Mouse (Mus musculus) intestine, embryonic 14.5 days (tissue): Measurements from ENCODE around the gene Itsn1. TPM values are rescaled to one million over a fixed set of nuclear protein-coding genes. Genes with fewer than 3 reads are reported as not detected.
A peak's percentile ranks its signal among the peaks of the same experiment; 100 is the strongest.

Source experiments
- ATAC-seq: fragments of 200-750 bp; cut with Nextera tagmentation; replicated peaks from 2 replicates; pipeline ENCODE4 v1.8.0; 2017; ENCODE audit warnings: low read depth, moderate number of reproducible peaks, moderate TSS enrichment, moderate library complexity; ENCODE audit not compliant: low FRiP score, low TSS enrichment
- DNase-seq: peaks from one replicate; pipeline ENCODE4 v3.0.0-alpha.2; 2018; ENCODE audit warnings: low spot score
- H3K27ac ChIP-seq: fragments of 300-500 bp; sonication (generic); 2 replicates; pipeline ENCODE4 v1.5.1; 2014; ENCODE audit warnings: low read depth, mild to moderate bottlenecking, control low read depth
- H3K27me3 ChIP-seq: fragments of 300-500 bp; sonication (generic); replicated peaks from 2 replicates; pipeline ENCODE4 v1.6.1; 2014; ENCODE audit warnings: low read length, control low read depth; ENCODE audit not compliant: control insufficient read depth, insufficient read depth
- H3K36me3 ChIP-seq: fragments of 300-500 bp; sonication (generic); 2 replicates; pipeline ENCODE4 v1.6.1; 2014; ENCODE audit warnings: low read length, control low read depth; ENCODE audit not compliant: control insufficient read depth, insufficient read depth
- H3K4me1 ChIP-seq: fragments of 300-500 bp; sonication (generic); replicated peaks from 2 replicates; pipeline ENCODE4 v1.6.1; 2014; ENCODE audit warnings: low read length, control low read depth, mixed read lengths; ENCODE audit not compliant: control insufficient read depth, insufficient read depth
- H3K4me2 ChIP-seq: fragments of 300-500 bp; sonication (generic); 2 replicates; pipeline ENCODE4 v1.6.1; 2014; ENCODE audit warnings: low read length
- H3K4me3 ChIP-seq: fragments of 300-500 bp; sonication (generic); 2 replicates; pipeline ENCODE4 v1.5.1; 2014; ENCODE audit warnings: low read depth, low read length, control low read depth, mixed read lengths
- H3K9ac ChIP-seq: fragments of 300-500 bp; sonication (generic); 2 replicates; pipeline ENCODE4 v1.6.1; 2014; ENCODE audit warnings: mild to moderate bottlenecking, low read length
- H3K9me3 ChIP-seq: fragments of 300-500 bp; sonication (generic); 2 replicates; pipeline ENCODE4 v1.6.1; 2016; ENCODE audit warnings: low read length, control low read depth; ENCODE audit not compliant: control insufficient read depth
- WGBS: fragments of 180-500 bp; shearing (Covaris S2); extraction: QIAGEN DNeasy Blood & Tissue Kit; methylation state at CpG from one replicate; pipeline ENCODE4 v1.1.7; 2014; 5-methylcytosine and 5-hydroxymethylcytosine counted together
- polyA plus RNA-seq: library from polyadenylated mRNA; unstranded; fragments of >200 nt; fragmentation: Nextera tagmentation; extraction: Ambion mirVana; gene quantifications from 2 replicates; pipeline ENCODE4 v1.2.1, GENCODE M21; 2014

Itsn1 gene
- polyA plus RNA-seq, 1 experiment from 2014 or later, result 22.7 TPM

DNA sequence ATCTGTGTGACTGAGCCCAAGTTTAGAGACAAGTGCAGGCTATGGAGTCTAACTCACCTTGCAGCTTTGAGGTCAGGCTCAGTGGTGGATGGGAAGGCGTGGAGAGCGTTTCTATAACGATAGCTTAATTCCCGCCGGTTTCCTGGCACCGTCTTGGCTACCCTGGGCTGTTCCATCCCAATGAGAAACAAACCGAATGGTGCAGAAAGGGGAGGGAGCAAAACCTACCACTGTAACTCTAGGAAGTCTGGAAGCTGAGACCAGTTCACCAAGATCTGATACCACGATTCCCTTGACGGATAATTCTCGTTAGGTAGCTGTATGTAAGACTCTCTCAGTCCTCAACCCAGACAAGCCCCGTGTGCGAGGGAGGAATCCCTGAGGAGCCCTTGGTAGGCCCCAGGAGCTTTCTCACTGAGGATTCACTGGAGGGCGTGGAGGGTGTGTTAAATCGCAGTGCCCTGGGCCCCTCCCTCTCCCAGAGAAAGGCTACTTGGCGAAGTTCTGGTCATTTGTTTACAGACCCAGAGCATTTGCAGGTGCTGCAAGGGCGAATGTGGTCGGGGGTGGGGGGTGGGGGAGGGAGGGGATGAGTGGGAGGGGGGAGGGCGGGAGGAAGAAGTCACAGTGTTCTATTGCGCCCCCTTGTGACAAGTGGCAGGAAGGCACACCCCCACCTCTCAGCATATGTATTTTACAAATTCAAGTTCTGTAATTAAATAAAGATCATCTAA is 156.5 kb downstream of the Itsn1 start:
- ATAC-seq, result peak; percentile 26; the same call in 1 of the 2 replicates
- H3K27ac ChIP-seq, result no peak overlapping the region

DNA sequence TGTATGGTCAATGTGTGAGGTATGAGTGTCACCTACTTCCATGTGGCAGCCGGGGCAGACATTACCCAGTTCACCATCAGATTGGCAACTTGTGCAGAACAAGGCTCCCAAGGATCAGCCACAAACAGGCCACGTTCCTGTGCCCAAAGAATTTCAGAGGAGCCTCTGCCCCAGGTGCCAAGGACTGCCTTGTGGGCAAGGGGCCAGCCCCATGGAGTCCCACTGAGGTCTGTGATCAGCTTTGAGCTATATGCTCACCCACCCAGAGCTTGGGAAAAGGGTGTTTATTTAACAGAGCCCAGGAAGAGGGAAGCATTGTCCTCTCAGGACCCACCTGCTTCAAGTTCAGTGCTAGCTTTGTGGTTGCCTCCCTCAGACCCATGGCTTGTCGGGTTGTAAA is 159.3 kb downstream of the Itsn1 start:
- no peaks in the 10 kb centered on the region; the same call in 1 of the 2 replicates for H3K4me1 ChIP-seq
- H3K36me3 ChIP-seq, result no peaks in the 10 kb centered on the region
- no peak for ATAC-seq
- H3K9ac ChIP-seq, result no peak overlapping the region
- no peak overlapping the region for H3K27ac ChIP-seq
- H3K9me3 ChIP-seq, result no peaks in the 10 kb centered on the region
- no peaks in the 10 kb centered on the region for H3K27me3 ChIP-seq
- 85% methylated on average over 3 of the region's 3 CpGs for WGBS
- H3K4me2 ChIP-seq, result no peak overlapping the region
- no peak overlapping the region for H3K4me3 ChIP-seq
- DNase-seq, result no peak

More for the DNA sequence above, 156.5 kb downstream of the Itsn1 start:
- 6% methylated on average over 19 of the region's 19 CpGs for WGBS
- Histone ChIP-seq H3K27me3 (no peaks in the 10 kb centered on the region), H3K4me3 (0 out of 2 replicates have a peak overlapping the region, but pooled peaks have one; percentile 4), H3K4me1 (peaks cover 4% of the 10 kb centered on the region; the same call in 1 of the 2 replicates), H3K4me2 (peak overlapping the region; percentile 43), H3K9me3 (no peaks in the 10 kb centered on the region), H3K36me3 (no peaks in the 10 kb centered on the region), H3K9ac (no peak overlapping the region)
- DNase-seq, result no peak

DNA sequence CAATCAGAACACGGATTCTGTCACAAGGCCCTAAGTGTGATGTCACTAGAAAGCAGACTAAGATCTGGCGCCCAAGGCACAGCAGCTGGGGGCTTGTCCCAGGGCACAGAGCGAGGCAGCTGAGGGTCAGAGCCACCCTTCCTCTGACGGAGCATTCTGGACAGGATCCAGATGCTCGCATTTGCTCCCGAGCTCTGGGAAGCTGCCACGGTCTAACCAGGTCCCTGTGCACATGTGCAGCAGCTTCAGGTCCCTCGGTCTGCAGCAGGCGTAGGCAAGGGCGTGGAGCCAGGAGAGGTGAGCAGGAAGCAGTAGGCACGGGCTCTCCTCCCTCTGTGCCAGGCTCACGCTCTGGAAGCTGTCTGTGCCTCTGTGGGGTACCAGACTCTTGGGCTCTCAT is 160.8 kb downstream of the Itsn1 start:
- H3K9me3 ChIP-seq, result no peaks in the 10 kb centered on the region
- no peak overlapping the region for H3K9ac ChIP-seq
- H3K4me2 ChIP-seq, result no peak overlapping the region
- 49% methylated on average over 12 of the region's 12 CpGs for WGBS
- H3K4me3 ChIP-seq, result no peak overlapping the region
- no peak overlapping the region for H3K27ac ChIP-seq
- no peaks in the 10 kb centered on the region for H3K36me3 ChIP-seq
- DNase-seq, result no peak
- no peaks in the 10 kb centered on the region for H3K27me3 ChIP-seq
- ATAC-seq, result no peak
- no peaks in the 10 kb centered on the region; the same call in 1 of the 2 replicates for H3K4me1 ChIP-seq

DNA sequence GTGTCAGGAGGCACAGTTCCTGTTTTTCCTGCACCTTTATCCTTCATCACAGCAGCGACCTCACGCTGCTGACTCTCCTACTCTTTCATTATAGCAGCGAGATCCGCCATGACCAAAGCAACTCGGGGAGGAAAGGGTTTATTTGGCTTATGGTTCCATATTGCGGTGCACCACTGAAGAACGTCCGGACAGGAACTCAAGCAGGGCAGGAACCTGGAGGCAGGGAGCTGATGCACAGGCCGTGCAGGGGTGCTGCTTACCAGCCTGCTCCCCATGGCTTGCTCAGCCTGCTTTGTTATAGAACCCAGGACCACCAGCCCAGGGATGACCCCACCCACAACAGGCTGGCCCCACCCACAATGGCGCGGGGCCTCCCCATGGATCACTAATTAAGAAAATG is 162.1 kb downstream of the Itsn1 start:
- Histone ChIP-seq H3K27me3 (no peaks in the 10 kb centered on the region), H3K27ac (no peak overlapping the region), H3K9ac (no peak overlapping the region), H3K36me3 (no peaks in the 10 kb centered on the region), H3K4me2 (no peak overlapping the region), H3K4me3 (no peak overlapping the region), H3K9me3 (no peaks in the 10 kb centered on the region), H3K4me1 (no peaks in the 10 kb centered on the region; the same call in 1 of the 2 replicates)
- ATAC-seq (no peak), DNase-seq (no peak)
- WGBS, result 76% methylated on average over 11 of the region's 11 CpGs

DNA sequence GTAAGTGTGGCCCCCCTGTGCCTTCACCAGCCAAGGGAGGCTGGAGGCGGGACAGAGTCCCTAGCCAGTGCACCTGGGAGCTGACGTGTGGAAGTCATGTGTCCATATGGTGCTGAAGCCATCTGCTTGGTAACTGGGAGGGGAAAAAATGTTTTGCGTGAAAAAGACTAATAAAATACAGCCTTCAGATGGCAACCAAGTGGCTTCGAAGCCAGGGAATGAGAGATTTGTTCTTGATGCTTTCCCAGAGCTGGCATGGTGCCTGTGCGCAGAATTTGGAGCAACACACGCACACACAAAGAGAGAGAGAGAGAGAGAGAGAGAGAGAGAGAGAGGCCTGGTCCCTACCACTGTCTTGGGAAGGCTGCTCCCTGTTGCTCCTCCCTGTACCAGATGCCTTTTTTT is 167.3 kb downstream of the Itsn1 start:
- Histone ChIP-seq H3K4me2 (no peak overlapping the region), H3K36me3 (no peaks in the 10 kb centered on the region), H3K27me3 (no peaks in the 10 kb centered on the region), H3K27ac (no peak overlapping the region), H3K9ac (no peak overlapping the region), H3K9me3 (no peaks in the 10 kb centered on the region), H3K4me1 (no peaks in the 10 kb centered on the region), H3K4me3 (no peak overlapping the region)
- ATAC-seq (no peak), DNase-seq (no peak)
- 71% methylated on average over 6 of the region's 6 CpGs for WGBS

DNA sequence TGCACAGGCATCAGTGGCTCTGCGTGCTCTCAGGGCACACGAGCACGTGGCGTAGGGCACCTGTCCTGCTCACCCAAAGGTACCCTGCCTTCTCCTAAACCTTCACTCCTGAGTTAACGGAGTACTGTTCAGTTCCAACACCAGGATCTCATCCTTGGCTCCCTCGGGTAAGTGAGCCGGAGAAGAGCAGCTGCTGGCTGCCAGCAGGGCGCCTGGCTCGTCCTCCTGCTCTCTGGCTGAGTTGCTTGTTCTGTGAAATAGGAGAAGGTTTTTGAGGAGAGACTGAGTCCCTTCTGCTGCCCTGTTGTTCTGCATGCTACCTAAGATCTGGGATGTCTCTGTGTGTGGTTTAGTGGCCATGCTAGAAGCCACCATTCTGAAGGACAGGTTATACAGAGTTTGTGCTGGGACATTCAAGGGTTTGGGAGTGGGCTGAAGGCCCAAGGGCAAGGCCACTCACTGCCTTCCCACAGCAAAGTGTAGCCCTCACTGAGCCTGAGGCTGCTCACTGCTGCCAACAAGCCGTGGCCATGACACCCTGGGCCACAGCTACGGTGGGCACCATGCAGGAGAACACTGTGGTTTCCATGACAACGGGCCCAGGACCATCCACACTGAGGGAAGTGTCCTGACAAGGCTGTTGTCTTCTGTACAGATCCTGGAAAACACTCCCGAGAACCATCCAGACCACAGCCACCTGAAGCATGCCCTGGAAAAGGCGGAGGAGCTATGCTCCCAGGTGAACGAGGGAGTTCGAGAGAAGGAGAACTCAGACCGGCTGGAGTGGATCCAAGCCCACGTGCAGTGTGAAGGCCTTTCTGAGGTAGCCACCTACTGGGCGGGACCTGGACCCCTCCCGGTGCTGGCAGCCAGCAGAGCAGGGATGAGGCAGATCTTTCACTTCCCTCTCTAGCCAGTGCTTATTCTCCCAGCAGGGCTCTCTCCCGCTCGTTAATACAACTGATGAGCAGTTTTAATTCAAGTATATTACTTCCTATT is 170.1 kb downstream of the Itsn1 start:
- Histone ChIP-seq H3K9me3 (no peaks in the 10 kb centered on the region), H3K27ac (no peak overlapping the region), H3K4me3 (no peak overlapping the region), H3K9ac (no peak overlapping the region), H3K36me3 (no peaks in the 10 kb centered on the region), H3K4me2 (no peak overlapping the region), H3K27me3 (no peaks in the 10 kb centered on the region), H3K4me1 (no peaks in the 10 kb centered on the region)
- no peak for DNase-seq
- no peak; the same call in 1 of the 2 replicates for ATAC-seq
- 62% methylated on average over 22 of the region's 22 CpGs for WGBS

DNA sequence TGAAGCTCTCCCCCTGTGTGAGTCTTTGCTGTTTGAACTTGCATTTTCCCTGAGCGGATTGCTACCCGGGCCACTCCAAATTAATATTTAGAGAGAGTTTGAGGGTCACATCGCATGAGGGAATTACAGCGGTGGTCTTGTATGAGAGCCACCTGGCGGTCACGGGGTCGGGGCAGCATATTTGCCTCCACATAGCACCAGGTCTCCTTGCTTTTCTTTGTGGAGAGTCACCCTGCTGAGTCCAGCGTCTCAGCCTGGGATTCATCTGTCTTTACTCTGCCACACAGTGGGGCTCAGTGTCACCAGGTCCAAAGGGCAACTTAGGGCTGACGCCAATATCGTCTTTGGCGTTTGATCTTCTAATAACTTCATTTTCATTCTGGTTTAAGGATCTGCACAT is 171.2 kb downstream of the Itsn1 start:
- Histone ChIP-seq H3K36me3 (no peaks in the 10 kb centered on the region), H3K4me3 (no peak overlapping the region), H3K9ac (no peak overlapping the region), H3K9me3 (no peaks in the 10 kb centered on the region), H3K4me2 (no peak overlapping the region), H3K4me1 (no peaks in the 10 kb centered on the region), H3K27ac (no peak overlapping the region), H3K27me3 (no peaks in the 10 kb centered on the region)
- 60% methylated on average over 11 of the region's 11 CpGs for WGBS
- ATAC-seq (no peak), DNase-seq (no peak)

DNA sequence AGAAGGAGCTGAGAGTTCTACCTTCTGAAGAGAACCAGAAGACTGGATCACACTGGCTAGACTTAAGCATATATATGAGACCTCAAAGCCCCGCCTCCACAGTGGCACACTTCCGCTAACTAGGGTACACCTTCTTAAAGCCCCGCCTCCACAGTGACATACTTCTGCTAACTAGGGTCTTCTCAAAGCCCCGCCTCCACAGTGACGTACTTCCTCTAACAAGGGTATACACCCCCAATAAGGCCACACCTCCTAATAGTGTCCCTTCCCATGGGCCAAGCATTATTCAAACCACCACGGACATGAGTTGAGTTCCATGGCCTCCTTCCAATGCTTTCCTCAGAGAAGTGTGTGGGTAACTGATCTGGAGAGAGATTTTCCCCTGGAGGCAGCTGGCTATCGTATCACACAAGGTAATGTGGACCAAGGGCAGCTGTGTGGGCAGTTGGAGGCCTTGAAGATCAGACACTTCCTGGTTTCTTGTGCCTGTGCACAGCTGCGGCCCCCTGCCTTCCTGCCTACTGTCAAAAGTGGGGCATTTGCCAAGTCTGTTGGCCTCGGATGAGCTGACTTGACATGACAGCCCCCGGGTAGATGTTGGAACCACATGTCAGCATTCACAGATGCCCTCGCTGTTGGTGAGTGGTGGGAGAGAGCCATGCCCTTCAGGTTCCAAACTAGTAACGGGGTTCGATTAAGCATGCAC is 174.9 kb downstream of the Itsn1 start:
- H3K27me3 ChIP-seq, result no peaks in the 10 kb centered on the region
- H3K4me2 ChIP-seq, result no peak overlapping the region
- H3K27ac ChIP-seq, result no peak overlapping the region
- H3K9me3 ChIP-seq, result no peaks in the 10 kb centered on the region
- no peak overlapping the region for H3K4me3 ChIP-seq
- ATAC-seq (no peak), DNase-seq (no peak)
- H3K9ac ChIP-seq, result no peak overlapping the region
- no peaks in the 10 kb centered on the region for H3K4me1 ChIP-seq
- 94% methylated on average over 13 of the region's 13 CpGs for WGBS
- H3K36me3 ChIP-seq, result no peaks in the 10 kb centered on the region
